Mouse (Mus musculus) stomach, postnatal 0 days (tissue): ENCODE data around the gene Dnah11. TPM values are rescaled to one million over a fixed set of nuclear protein-coding genes. Genes with fewer than 3 reads are reported as not detected.

ENCODE experiments used
- ATAC-seq: fragments of 200-750 bp; cut with Nextera tagmentation; 2 replicates; pipeline ENCODE4 v1.8.0; 2017; ENCODE audit not compliant: low FRiP score, low TSS enrichment
- DNase-seq: peaks from one replicate; pipeline ENCODE4 v3.0.0-alpha.2; 2016; ENCODE audit warnings: low spot score
- H3K27ac ChIP-seq: fragments of 300-500 bp; sonication (generic); replicated peaks from 2 replicates; pipeline ENCODE4 v1.5.1; 2014; ENCODE audit warnings: mild to moderate bottlenecking, control low read depth
- H3K27me3 ChIP-seq: fragments of 300-500 bp; sonication (generic); 2 replicates; pipeline ENCODE4 v1.6.1; 2014; ENCODE audit warnings: low read length; ENCODE audit not compliant: control insufficient read depth, insufficient read depth
- H3K36me3 ChIP-seq: fragments of 300-500 bp; sonication (generic); 2 replicates; pipeline ENCODE4 v1.6.1; 2014; ENCODE audit warnings: low read length, mixed read lengths; ENCODE audit not compliant: control insufficient read depth, insufficient read depth
- H3K4me1 ChIP-seq: fragments of 300-500 bp; sonication (generic); replicated peaks from 2 replicates; pipeline ENCODE4 v1.6.1; 2014; ENCODE audit warnings: antibody characterized with exemption; ENCODE audit not compliant: control insufficient read depth, insufficient read depth
- H3K4me2 ChIP-seq: fragments of 300-500 bp; sonication (generic); replicated peaks from 2 replicates; pipeline ENCODE4 v1.6.1; 2014; ENCODE audit warnings: low read depth, mild to moderate bottlenecking, control low read depth, moderate library complexity
- H3K4me3 ChIP-seq: fragments of 300-500 bp; sonication (generic); 2 replicates; pipeline ENCODE4 v1.5.1; 2014; ENCODE audit warnings: low read depth, low read length, control low read depth
- H3K9ac ChIP-seq: fragments of 300-500 bp; sonication (generic); 2 replicates; pipeline ENCODE4 v1.6.1; 2014; ENCODE audit warnings: mild to moderate bottlenecking, low read length, control low read depth, mixed read lengths
- H3K9me3 ChIP-seq: fragments of 300-500 bp; sonication (generic); 2 replicates; pipeline ENCODE4 v1.6.1; 2016; ENCODE audit warnings: low read length; ENCODE audit not compliant: control insufficient read depth
- CTCF ChIP-seq: IDR thresholded peaks from 2 replicates; pipeline ENCODE4 v1.5.1; 2016; ENCODE audit warnings: antibody characterized with exemption, low read depth, mild to moderate bottlenecking, moderate library complexity
- EP300 ChIP-seq: optimal IDR thresholded peaks from 2 replicates; pipeline ENCODE3; 2016; ENCODE audit warnings: antibody characterized with exemption
- WGBS: fragments of 180-500 bp; shearing (Covaris S2); extraction: QIAGEN DNeasy Blood & Tissue Kit; methylation state at CpG from one replicate; pipeline ENCODE4 v1.1.7; 2014; 5-methylcytosine and 5-hydroxymethylcytosine counted together
- polyA plus RNA-seq: library from polyadenylated mRNA; unstranded; fragments of >200 nt; fragmentation: Nextera tagmentation; extraction: Ambion mirVana; gene quantifications from 2 replicates; pipeline ENCODE4 v1.2.1, GENCODE M21; 2015

The Dnah11 gene
- polyA plus RNA-seq, result 0.01 and 0.02 TPM in 2 replicates

DNA sequence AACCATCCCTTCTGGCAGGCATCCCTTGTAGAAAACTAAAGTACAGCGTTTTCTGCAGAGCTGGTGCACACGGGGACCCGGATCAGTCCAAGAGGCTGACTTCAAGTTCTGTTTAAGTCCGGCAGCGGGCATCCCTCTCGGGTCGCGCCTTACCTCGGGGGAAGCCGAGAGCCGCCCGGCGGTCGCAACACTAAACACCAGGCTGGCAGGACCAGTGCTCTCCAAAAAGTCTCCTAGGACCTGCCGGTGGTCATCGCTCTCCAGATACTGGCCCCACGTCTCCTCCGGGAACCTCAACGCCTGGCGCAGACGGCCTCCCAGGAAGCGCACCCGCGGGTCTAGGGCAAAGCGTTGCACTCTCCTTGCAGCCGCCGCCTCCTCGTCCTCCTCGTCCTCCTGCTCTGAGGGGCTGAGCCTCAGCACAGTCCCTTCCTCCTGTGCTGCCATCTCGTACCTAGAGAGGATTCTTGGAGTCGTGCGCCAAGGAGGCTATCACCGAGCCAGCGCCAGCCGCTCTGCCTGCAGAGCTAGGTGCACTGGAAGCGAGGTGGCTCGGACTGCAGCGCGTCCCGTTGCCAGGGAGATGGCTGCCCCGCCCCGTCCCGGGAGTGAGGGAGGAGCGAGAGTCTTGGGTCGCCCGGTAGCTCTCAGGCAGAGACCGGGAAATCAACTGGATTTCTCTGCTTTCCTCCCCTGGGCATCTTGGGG lies at the start of gene Dnah11:
Gene Dnah11, minus strand, starts transcription at position 658 of the 708 bp plus-strand sequence.
- Histone ChIP-seq H3K4me2 (peak within 1 kb of the TSS; percentile 91), H3K9ac (no peak within 1 kb of the TSS), H3K27me3 (no peaks in the 10 kb centered on the region), H3K27ac (no peak within 1 kb of the TSS), H3K4me3 (peak within 1 kb of the TSS; percentile 48), H3K36me3 (no peaks in the 10 kb centered on the region), H3K9me3 (no peaks in the 10 kb centered on the region), H3K4me1 (no peaks in the 10 kb centered on the region)
- DNase-seq (peak; percentile 91), ATAC-seq (peak; percentile 97)
- peak; percentile 15; the same call in 1 of the 2 replicates for TF ChIP-seq CTCF
- TF ChIP-seq EP300, result no peak
- under 1% methylated on average over 47 of the region's 47 CpGs for WGBS

GRCm38 (mm10) chr12:118221182-118221581 lies 22.3 kb upstream of the Dnah11 start:
- Histone ChIP-seq H3K27me3 (no peaks in the 10 kb centered on the region), H3K4me3 (no peak overlapping the region), H3K9me3 (no peaks in the 10 kb centered on the region), H3K4me2 (no peak overlapping the region), H3K9ac (no peak overlapping the region), H3K36me3 (no peaks in the 10 kb centered on the region), H3K27ac (no peak overlapping the region), H3K4me1 (no peaks in the 10 kb centered on the region)
- TF ChIP-seq EP300, result no peak
- no peak for DNase-seq
- WGBS, result 57% methylated on average over 3 of the region's 3 CpGs
- no peak for ATAC-seq

DNA sequence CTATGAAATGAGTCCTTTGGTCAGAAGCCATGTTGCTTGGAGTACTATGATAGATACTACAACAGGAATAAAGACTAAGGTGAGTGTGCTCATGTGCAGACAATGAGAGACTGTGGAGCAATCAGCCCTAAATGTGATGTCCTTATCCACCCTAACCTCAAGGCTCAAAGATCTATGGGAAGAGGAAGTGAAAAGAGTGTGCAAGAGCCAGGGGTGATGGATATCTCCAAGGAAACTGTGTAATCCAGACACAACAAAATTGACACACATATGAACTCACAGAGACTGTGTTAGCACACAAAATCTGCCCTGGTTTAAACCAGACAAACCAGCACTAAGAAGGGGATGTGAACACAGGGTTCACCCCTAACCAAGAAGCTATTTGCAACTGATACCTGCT lies 21.2 kb upstream of the Dnah11 start:
- ATAC-seq (no peak), DNase-seq (no peak)
- H3K4me2 ChIP-seq, result no peak overlapping the region
- no peak overlapping the region for H3K9ac ChIP-seq
- H3K4me1 ChIP-seq, result no peaks in the 10 kb centered on the region
- TF ChIP-seq EP300 (no peak), CTCF (no peak)
- H3K36me3 ChIP-seq, result no peaks in the 10 kb centered on the region
- no peak overlapping the region for H3K4me3 ChIP-seq
- H3K9me3 ChIP-seq, result no peaks in the 10 kb centered on the region
- no peaks in the 10 kb centered on the region for H3K27me3 ChIP-seq
- H3K27ac ChIP-seq, result no peak overlapping the region

GRCm38 (mm10) chr12:118212163-118212562 lies 13.3 kb upstream of the Dnah11 start:
- TF ChIP-seq EP300 (no peak), CTCF (no peak)
- H3K4me2 ChIP-seq, result no peak overlapping the region
- no peak overlapping the region for H3K4me3 ChIP-seq
- H3K27me3 ChIP-seq, result no peaks in the 10 kb centered on the region
- no peaks in the 10 kb centered on the region for H3K36me3 ChIP-seq
- no peak for DNase-seq
- H3K9ac ChIP-seq, result no peak overlapping the region
- no peak for ATAC-seq
- WGBS, result 84% methylated on average over 2 of the region's 2 CpGs
- no peaks in the 10 kb centered on the region for H3K9me3 ChIP-seq
- no peak overlapping the region for H3K27ac ChIP-seq
- no peaks in the 10 kb centered on the region for H3K4me1 ChIP-seq

- no peak overlapping the region for H3K4me2 ChIP-seq
- WGBS, result 49% methylated on average over 2 of the region's 2 CpGs
- DNase-seq, result no peak
- H3K4me3 ChIP-seq, result no peak overlapping the region
- TF ChIP-seq CTCF (no peak), EP300 (no peak)
- no peak overlapping the region for H3K9ac ChIP-seq
- no peaks in the 10 kb centered on the region for H3K9me3 ChIP-seq
- H3K27me3 ChIP-seq, result no peaks in the 10 kb centered on the region
- no peak for ATAC-seq
- no peaks in the 10 kb centered on the region for H3K36me3 ChIP-seq
- H3K4me1 ChIP-seq, result no peaks in the 10 kb centered on the region
- no peak overlapping the region for H3K27ac ChIP-seq
These were observed 2.3 kb downstream of the Dnah11 start for GRCm38 (mm10) chr12:118196583-118196982.

GRCm38 (mm10) chr12:118189535-118189934 lies 9.3 kb downstream of the Dnah11 start:
- 0 out of 2 replicates have a peak, but pooled peaks have one; percentile 50 for ATAC-seq
- H3K4me3 ChIP-seq, result no peak overlapping the region
- no peak overlapping the region for H3K27ac ChIP-seq
- no peak overlapping the region for H3K9ac ChIP-seq
- H3K4me1 ChIP-seq, result no peaks in the 10 kb centered on the region; the same call in 1 of the 2 replicates
- DNase-seq, result no peak
- no peaks in the 10 kb centered on the region for H3K36me3 ChIP-seq
- H3K27me3 ChIP-seq, result no peaks in the 10 kb centered on the region
- no peak overlapping the region for H3K4me2 ChIP-seq
- no peaks in the 10 kb centered on the region for H3K9me3 ChIP-seq
- WGBS, result 77% methylated on average over 3 of the region's 3 CpGs
- TF ChIP-seq EP300, result no peak
- TF ChIP-seq CTCF, result no peak
